Mouse (Mus musculus): ENCODE measurements around the gene Spon1. TPM values are rescaled to one million over a fixed set of nuclear protein-coding genes. Genes with fewer than 3 reads are reported as not detected.

Gene Spon1
- polyA plus RNA-seq, 1 experiment from 2014 or later = 30.5 TPM

DNA sequence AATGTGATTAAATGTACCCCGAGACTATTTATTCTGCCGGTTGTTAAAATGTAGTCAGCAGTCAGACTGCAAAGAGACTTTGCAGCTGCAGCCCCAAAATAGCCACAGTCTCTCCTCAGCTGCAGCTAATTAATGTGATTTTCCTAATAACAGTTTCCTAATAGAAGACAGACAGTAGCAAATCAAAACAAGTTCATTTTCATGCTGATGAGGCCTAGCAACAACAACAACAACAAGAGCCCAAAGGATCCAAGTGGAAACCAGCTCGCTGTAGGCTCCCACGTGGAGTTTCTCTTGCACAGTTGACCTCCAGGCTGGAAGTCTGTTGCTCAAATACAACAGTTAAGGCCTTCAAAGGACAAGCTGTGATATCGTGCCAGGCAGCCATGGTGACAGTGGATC lies 93.7 kb downstream of the Spon1 start:
- Histone ChIP-seq H3K4me1 (ENCODE audit: control insufficient read depth, insufficient read depth, low read length) (no peaks in the 10 kb centered on the region), H3K27me3 (replicated peaks; ENCODE audit: control insufficient read depth, insufficient read depth, low read length) (no peaks in the 10 kb centered on the region), H3K9me3 (ENCODE audit: control insufficient read depth, low read length) (no peaks in the 10 kb centered on the region), H3K27ac (replicated peaks; ENCODE audit: low read depth, low read length) (no peak overlapping the region), H3K4me3 (ENCODE audit: low read depth, low read length) (no peak overlapping the region), H3K9ac (ENCODE audit: low read depth, low read length) (no peak overlapping the region), H3K36me3 (ENCODE audit: control insufficient read depth, insufficient read depth, low read length) (no peaks in the 10 kb centered on the region), H3K4me2 (ENCODE audit: low read depth, low read length) (no peak overlapping the region)
- 54% methylated on average over 5 of the region's 5 CpGs for WGBS
- DNase-seq (ENCODE audit: low spot score) (no peak), ATAC-seq (ENCODE audit: low read depth) (no peak)

DNA sequence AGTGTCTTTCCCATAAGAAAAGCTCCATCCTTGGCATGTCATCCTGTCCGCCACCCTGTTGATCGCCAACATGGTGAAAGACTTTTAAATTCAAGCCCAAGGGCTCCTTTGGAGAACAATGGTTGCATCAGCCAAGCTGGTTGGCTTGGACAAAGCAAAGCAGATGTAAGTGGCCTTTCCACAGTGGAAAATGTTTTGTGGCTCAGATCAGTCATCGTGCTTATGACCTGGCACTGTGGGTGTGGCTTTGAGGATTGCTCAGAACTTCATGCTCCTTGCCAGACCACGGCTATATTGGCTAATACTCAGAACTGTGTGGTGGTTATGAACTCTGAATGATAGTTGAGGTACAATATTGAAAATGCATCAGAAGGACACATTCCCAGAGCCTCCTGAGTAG lies 96.2 kb downstream of the Spon1 start:
- H3K9me3 ChIP-seq (ENCODE audit: control insufficient read depth, low read length) = no peaks in the 10 kb centered on the region
- H3K27ac ChIP-seq (replicated peaks; ENCODE audit: low read depth, low read length) = no peak overlapping the region
- H3K9ac ChIP-seq (ENCODE audit: low read depth, low read length) = no peak overlapping the region
- H3K4me2 ChIP-seq (ENCODE audit: low read depth, low read length) = no peak overlapping the region
- no peaks in the 10 kb centered on the region for H3K4me1 ChIP-seq (ENCODE audit: control insufficient read depth, insufficient read depth, low read length)
- WGBS = 91% methylated on average over 4 of the region's 4 CpGs
- ATAC-seq (ENCODE audit: low read depth) (no peak), DNase-seq (ENCODE audit: low spot score) (no peak)
- H3K4me3 ChIP-seq (ENCODE audit: low read depth, low read length) = no peak overlapping the region
- no peaks in the 10 kb centered on the region for H3K27me3 ChIP-seq (replicated peaks; ENCODE audit: control insufficient read depth, insufficient read depth, low read length)
- no peaks in the 10 kb centered on the region for H3K36me3 ChIP-seq (ENCODE audit: control insufficient read depth, insufficient read depth, low read length)

DNA sequence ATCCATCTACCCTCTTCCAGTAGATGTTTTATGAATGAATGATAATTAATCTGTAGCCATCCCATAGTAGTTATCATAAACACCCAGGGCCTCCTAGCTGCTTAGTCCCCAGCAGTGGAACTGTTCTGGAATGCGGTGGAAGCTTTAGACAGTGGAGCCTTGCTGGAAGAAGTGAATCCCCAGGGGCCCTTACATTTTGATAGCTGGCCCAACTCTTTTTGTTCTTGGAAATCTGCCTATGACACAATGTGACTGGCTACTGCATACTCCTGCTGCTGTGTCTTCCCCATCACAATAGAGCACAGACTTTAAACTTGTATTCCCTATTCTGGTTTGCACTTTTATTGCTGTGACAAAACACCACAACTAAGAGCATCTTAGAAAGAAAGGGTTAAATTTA lies 107.0 kb downstream of the Spon1 start:
- no peaks in the 10 kb centered on the region for H3K9me3 ChIP-seq (ENCODE audit: control insufficient read depth, low read length)
- DNase-seq (ENCODE audit: low spot score) = no peak
- H3K4me1 ChIP-seq (ENCODE audit: control insufficient read depth, insufficient read depth, low read length) = no peaks in the 10 kb centered on the region
- no peak overlapping the region for H3K9ac ChIP-seq (ENCODE audit: low read depth, low read length)
- H3K4me2 ChIP-seq (ENCODE audit: low read depth, low read length) = no peak overlapping the region
- H3K36me3 ChIP-seq (ENCODE audit: control insufficient read depth, insufficient read depth, low read length) = no peaks in the 10 kb centered on the region
- no peak overlapping the region for H3K27ac ChIP-seq (replicated peaks; ENCODE audit: low read depth, low read length)
- H3K27me3 ChIP-seq (replicated peaks; ENCODE audit: control insufficient read depth, insufficient read depth, low read length) = no peaks in the 10 kb centered on the region
- ATAC-seq (ENCODE audit: low read depth) = no peak
- H3K4me3 ChIP-seq (ENCODE audit: low read depth, low read length) = no peak overlapping the region
- WGBS = 94% methylated on average over 1 of the region's 1 CpGs

DNA sequence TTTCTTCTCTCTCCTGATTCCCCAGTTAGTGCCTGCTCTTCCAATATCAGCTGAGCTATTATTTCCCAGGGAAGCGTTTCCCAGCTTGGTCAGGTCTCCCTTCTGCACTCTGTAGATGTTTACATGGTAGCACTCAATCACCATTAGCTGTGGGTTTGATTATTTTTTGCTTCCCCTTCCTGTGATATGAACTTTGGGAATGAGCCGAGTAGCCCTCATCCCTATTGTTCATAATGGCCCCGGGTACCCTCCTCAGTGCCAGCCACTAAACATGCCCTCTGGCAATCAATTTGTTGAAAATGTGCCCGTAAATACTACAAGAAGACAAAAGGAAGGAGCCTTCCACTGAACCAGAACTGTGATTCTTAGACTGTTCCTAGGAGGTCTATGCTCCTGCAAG lies 111.7 kb downstream of the Spon1 start:
- no peaks in the 10 kb centered on the region for H3K4me1 ChIP-seq (ENCODE audit: control insufficient read depth, insufficient read depth, low read length)

DNA sequence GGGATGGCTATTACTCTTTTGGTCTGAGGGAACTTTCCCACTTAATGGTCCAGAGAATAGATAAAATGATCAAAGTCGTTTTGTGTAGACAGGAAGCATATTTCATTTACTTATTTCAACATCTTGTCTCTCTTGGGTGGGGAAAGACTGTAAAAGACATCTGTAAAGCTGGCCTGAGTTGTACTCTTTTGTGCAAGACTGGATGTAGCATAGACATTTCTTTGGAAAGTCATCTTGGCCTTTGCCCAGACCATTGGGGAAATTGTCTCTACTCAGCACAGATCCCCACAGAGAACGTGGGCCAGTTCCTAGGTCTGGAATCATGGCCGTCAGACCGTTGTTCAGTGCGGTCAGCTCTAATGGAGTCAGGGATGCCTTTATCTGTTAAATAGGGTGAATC lies 112.1 kb downstream of the Spon1 start:
- no peaks in the 10 kb centered on the region for H3K27me3 ChIP-seq (replicated peaks; ENCODE audit: control insufficient read depth, insufficient read depth, low read length)
- H3K9me3 ChIP-seq (ENCODE audit: control insufficient read depth, low read length) = no peaks in the 10 kb centered on the region
- H3K27ac ChIP-seq (replicated peaks; ENCODE audit: low read depth, low read length) = no peak overlapping the region
- 83% methylated on average over 5 of the region's 5 CpGs for WGBS
- H3K36me3 ChIP-seq (ENCODE audit: control insufficient read depth, insufficient read depth, low read length) = no peaks in the 10 kb centered on the region
- no peak overlapping the region for H3K4me2 ChIP-seq (ENCODE audit: low read depth, low read length)
- H3K4me1 ChIP-seq (ENCODE audit: control insufficient read depth, insufficient read depth, low read length) = no peaks in the 10 kb centered on the region
- no peak overlapping the region for H3K4me3 ChIP-seq (ENCODE audit: low read depth, low read length)
- ATAC-seq (ENCODE audit: low read depth) (no peak), DNase-seq (ENCODE audit: low spot score) (no peak)
- H3K9ac ChIP-seq (ENCODE audit: low read depth, low read length) = no peak overlapping the region

More for the DNA sequence above, 111.7 kb downstream of the Spon1 start:
- Histone ChIP-seq H3K4me2 (ENCODE audit: low read depth, low read length) (no peak overlapping the region), H3K27ac (replicated peaks; ENCODE audit: low read depth, low read length) (no peak overlapping the region), H3K36me3 (ENCODE audit: control insufficient read depth, insufficient read depth, low read length) (no peaks in the 10 kb centered on the region), H3K27me3 (replicated peaks; ENCODE audit: control insufficient read depth, insufficient read depth, low read length) (no peaks in the 10 kb centered on the region), H3K4me3 (ENCODE audit: low read depth, low read length) (no peak overlapping the region), H3K9me3 (ENCODE audit: control insufficient read depth, low read length) (no peaks in the 10 kb centered on the region), H3K9ac (ENCODE audit: low read depth, low read length) (no peak overlapping the region)
- no peak for ATAC-seq (ENCODE audit: low read depth)
- WGBS = 88% methylated on average over 4 of the region's 4 CpGs
- no peak for DNase-seq (ENCODE audit: low spot score)

DNA sequence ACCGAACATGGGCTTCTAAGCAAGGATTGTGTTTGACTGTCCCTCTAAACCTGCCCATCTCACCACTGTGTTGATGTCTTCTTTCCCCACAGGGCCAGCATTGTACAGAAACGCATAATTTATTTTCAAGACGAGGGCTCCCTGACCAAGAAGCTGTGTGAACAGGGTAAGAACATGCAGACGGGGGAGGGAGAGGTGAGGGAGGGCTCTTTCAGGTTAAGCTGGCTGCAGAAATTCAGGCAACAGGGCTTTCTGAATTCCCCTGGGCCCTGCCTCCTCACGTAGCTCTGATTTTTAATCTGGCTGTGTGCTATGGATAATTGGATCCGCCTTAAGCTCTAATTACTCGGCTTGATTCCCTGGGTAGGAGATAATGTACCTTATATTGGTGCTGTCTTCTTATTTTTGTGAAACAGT lies 113.3 kb downstream of the Spon1 start:
- WGBS = 54% methylated on average over 7 of the region's 7 CpGs
- Histone ChIP-seq H3K4me1 (ENCODE audit: control insufficient read depth, insufficient read depth, low read length) (no peaks in the 10 kb centered on the region), H3K27ac (replicated peaks; ENCODE audit: low read depth, low read length) (no peak overlapping the region), H3K27me3 (replicated peaks; ENCODE audit: control insufficient read depth, insufficient read depth, low read length) (no peaks in the 10 kb centered on the region), H3K9ac (ENCODE audit: low read depth, low read length) (no peak overlapping the region), H3K9me3 (ENCODE audit: control insufficient read depth, low read length) (no peaks in the 10 kb centered on the region), H3K4me3 (ENCODE audit: low read depth, low read length) (no peak overlapping the region), H3K4me2 (ENCODE audit: low read depth, low read length) (no peak overlapping the region), H3K36me3 (ENCODE audit: control insufficient read depth, insufficient read depth, low read length) (no peaks in the 10 kb centered on the region)
- ATAC-seq (ENCODE audit: low read depth) (peak; percentile 76), DNase-seq (ENCODE audit: low spot score) (peak; percentile 65)

DNA sequence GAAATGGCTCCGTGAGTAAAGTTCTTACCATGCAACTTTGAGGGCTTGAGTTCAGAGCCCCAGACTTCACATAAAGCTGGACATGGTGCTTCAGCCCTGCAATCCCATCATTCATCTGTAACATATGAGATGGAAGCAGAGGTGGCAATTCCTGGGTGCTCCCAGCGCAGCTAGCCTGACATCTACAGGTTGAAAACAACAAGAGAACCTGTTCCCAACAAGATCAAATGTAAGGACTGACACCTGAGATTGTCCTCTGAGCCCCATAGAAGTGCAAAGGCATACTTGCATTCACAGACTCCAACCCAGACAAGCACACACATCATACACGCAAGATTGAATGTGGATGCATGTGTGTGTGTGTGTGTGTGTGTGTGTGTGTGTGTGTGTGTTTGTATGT lies 114.2 kb downstream of the Spon1 start:
- 86% methylated on average over 3 of the region's 3 CpGs for WGBS
- H3K4me1 ChIP-seq (ENCODE audit: control insufficient read depth, insufficient read depth, low read length) = no peaks in the 10 kb centered on the region

DNA sequence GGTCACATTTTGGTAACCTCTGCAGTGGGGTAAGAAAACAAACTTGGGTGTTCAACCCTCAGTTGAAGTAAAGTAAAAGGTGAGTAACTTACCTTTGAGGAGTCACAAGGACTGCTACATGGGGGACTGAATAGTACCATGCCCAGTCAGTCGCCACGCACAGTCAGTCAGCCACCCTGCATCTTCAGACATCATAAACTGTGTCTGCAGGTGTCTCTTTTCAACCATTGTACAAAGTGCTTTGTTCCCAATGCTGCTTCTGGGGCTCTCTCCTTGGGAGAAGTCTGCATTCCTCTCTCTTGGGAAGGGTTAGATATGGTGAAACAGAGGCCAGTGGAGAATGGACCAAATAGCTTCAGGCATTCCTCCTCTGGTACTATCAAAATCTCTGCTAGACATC lies 125.0 kb downstream of the Spon1 start:
- Histone ChIP-seq H3K4me1 (ENCODE audit: control insufficient read depth, insufficient read depth, low read length) (no peaks in the 10 kb centered on the region), H3K27ac (replicated peaks; ENCODE audit: low read depth, low read length) (no peak overlapping the region), H3K36me3 (ENCODE audit: control insufficient read depth, insufficient read depth, low read length) (no peaks in the 10 kb centered on the region), H3K27me3 (replicated peaks; ENCODE audit: control insufficient read depth, insufficient read depth, low read length) (no peaks in the 10 kb centered on the region), H3K9ac (ENCODE audit: low read depth, low read length) (no peak overlapping the region), H3K4me3 (ENCODE audit: low read depth, low read length) (no peak overlapping the region), H3K4me2 (ENCODE audit: low read depth, low read length) (no peak overlapping the region), H3K9me3 (ENCODE audit: control insufficient read depth, low read length) (peaks cover 3% of the 10 kb centered on the region; the same call in 1 of the 2 replicates)
- ATAC-seq (ENCODE audit: low read depth) = no peak
- WGBS = 89% methylated on average over 2 of the region's 2 CpGs
- DNase-seq (ENCODE audit: low spot score) = no peak

More for the DNA sequence above, 114.2 kb downstream of the Spon1 start:
- H3K36me3 ChIP-seq (ENCODE audit: control insufficient read depth, insufficient read depth, low read length) = no peaks in the 10 kb centered on the region
- no peaks in the 10 kb centered on the region for H3K27me3 ChIP-seq (replicated peaks; ENCODE audit: control insufficient read depth, insufficient read depth, low read length)
- H3K27ac ChIP-seq (replicated peaks; ENCODE audit: low read depth, low read length) = no peak overlapping the region
- no peak overlapping the region for H3K9ac ChIP-seq (ENCODE audit: low read depth, low read length)
- H3K9me3 ChIP-seq (ENCODE audit: control insufficient read depth, low read length) = no peaks in the 10 kb centered on the region
- ATAC-seq (ENCODE audit: low read depth) = no peak
- DNase-seq (ENCODE audit: low spot score) = no peak
- no peak overlapping the region for H3K4me3 ChIP-seq (ENCODE audit: low read depth, low read length)
- no peak overlapping the region for H3K4me2 ChIP-seq (ENCODE audit: low read depth, low read length)

DNA sequence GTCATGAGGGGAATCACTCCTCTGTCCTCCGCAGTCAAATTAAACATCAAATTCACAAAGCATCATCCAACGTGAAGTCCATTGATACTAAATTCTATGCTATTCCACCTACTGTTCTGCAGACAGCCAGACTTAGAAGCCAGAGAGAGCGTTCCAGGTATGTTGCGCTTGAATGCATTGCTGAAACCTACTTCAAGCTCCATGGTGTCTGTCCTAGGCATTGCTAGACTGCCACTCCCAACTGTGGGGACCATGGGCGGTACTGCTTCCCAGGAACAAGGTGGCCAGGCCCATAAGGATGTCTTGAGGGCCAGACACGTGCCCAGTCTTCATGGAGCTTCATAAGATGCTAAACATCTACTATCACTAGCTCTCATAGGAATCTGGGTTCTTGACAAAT lies 125.7 kb downstream of the Spon1 start:
- H3K4me3 ChIP-seq (ENCODE audit: low read depth, low read length) = no peak overlapping the region
- no peak overlapping the region for H3K27ac ChIP-seq (replicated peaks; ENCODE audit: low read depth, low read length)
- no peaks in the 10 kb centered on the region for H3K4me1 ChIP-seq (ENCODE audit: control insufficient read depth, insufficient read depth, low read length)
- H3K27me3 ChIP-seq (replicated peaks; ENCODE audit: control insufficient read depth, insufficient read depth, low read length) = no peaks in the 10 kb centered on the region
- DNase-seq (ENCODE audit: low spot score) = no peak
- no peak overlapping the region for H3K4me2 ChIP-seq (ENCODE audit: low read depth, low read length)
- no peaks in the 10 kb centered on the region for H3K36me3 ChIP-seq (ENCODE audit: control insufficient read depth, insufficient read depth, low read length)
- WGBS = 92% methylated on average over 6 of the region's 6 CpGs
- ATAC-seq (ENCODE audit: low read depth) = no peak
- H3K9ac ChIP-seq (ENCODE audit: low read depth, low read length) = no peak overlapping the region
- peaks cover 3% of the 10 kb centered on the region; the same call in 1 of the 2 replicates for H3K9me3 ChIP-seq (ENCODE audit: control insufficient read depth, low read length)
